Mouse (Mus musculus) ES-Bruce4 (cell line): ENCODE measurements around the gene Usp54. TPM values are rescaled to one million over a fixed set of nuclear protein-coding genes. Genes with fewer than 3 reads are reported as not detected.
"Not testable (repeated sequence)": the region's sequence is repeated elsewhere in the genome, so short reads cannot be mapped to it uniquely, and the experiment has no call there.

Experiments
- H3K27ac ChIP-seq: 2 replicates; pipeline ENCODE4 v1.5.1; 2012; ENCODE audit warnings: low read length, inconsistent platforms; ENCODE audit not compliant: insufficient read depth
- H3K27me3 ChIP-seq: 2 replicates; pipeline ENCODE4 v1.6.1; 2012; ENCODE audit warnings: mild to moderate bottlenecking, low read length, inconsistent platforms; ENCODE audit not compliant: control insufficient read depth, poor library complexity, insufficient read depth, severe bottlenecking
- H3K36me3 ChIP-seq: 2 replicates; pipeline ENCODE4 v1.6.1; 2012; ENCODE audit warnings: inconsistent platforms, mild to moderate bottlenecking, low read length, moderate library complexity; ENCODE audit not compliant: control insufficient read depth, poor library complexity, insufficient read depth, severe bottlenecking
- H3K4me1 ChIP-seq: one replicate; pipeline ENCODE4 v1.8.1; 2011; ENCODE audit warnings: low read length; ENCODE audit not compliant: control insufficient read depth, insufficient read depth
- H3K4me3 ChIP-seq: 2 replicates; pipeline ENCODE4 v1.5.1; 2011; ENCODE audit warnings: low read depth, mild to moderate bottlenecking, low read length
- H3K9ac ChIP-seq: 2 replicates; pipeline ENCODE4 v1.6.1; 2012; ENCODE audit warnings: low read depth, mild to moderate bottlenecking, inconsistent platforms; ENCODE audit not compliant: poor library complexity, severe bottlenecking
- H3K9me3 ChIP-seq: replicated peaks from 2 replicates; pipeline ENCODE4 v1.6.1; 2012; ENCODE audit warnings: mild to moderate bottlenecking, low read length, inconsistent platforms; ENCODE audit not compliant: control insufficient read depth, poor library complexity, insufficient read depth, severe bottlenecking
- CTCF ChIP-seq: IDR thresholded peaks from one replicate; pipeline ENCODE4 v1.8.1; 2011; ENCODE audit warnings: low read depth, low read length
- EP300 ChIP-seq: IDR thresholded peaks from 2 replicates; pipeline ENCODE4 v1.6.1; 2011; ENCODE audit warnings: low read depth, low read length; ENCODE audit not compliant: insufficient read depth
- POLR2A ChIP-seq: IDR thresholded peaks from one replicate; pipeline ENCODE4 v1.8.1; 2011; ENCODE audit warnings: low read length; ENCODE audit not compliant: insufficient read depth
- polyA plus RNA-seq: library from polyadenylated mRNA; stranded (reverse); fragments of >200 nt; gene quantifications from 2 replicates; pipeline ENCODE4 v1.2.4, GENCODE M21; 2011; ENCODE audit warnings: low read depth; ENCODE audit not compliant: missing spikeins, insufficient read depth, insufficient read length

Usp54 gene
- polyA plus RNA-seq, 1 experiment = 22.3 TPM

- no peak overlapping the region for H3K9ac ChIP-seq
- H3K27me3 ChIP-seq = no peaks in the 10 kb centered on the region
- no peaks in the 10 kb centered on the region for H3K4me1 ChIP-seq
- TF ChIP-seq EP300 = no peak
- H3K4me3 ChIP-seq = no peak overlapping the region
- no peaks in the 10 kb centered on the region; the same call in 1 of the 2 replicates for H3K36me3 ChIP-seq
- no peak overlapping the region for H3K27ac ChIP-seq
- H3K9me3 ChIP-seq = no peaks in the 10 kb centered on the region
These were observed 53.4 kb downstream of the Usp54 start for GRCm38 (mm10) chr14:20587458-20587857.

- Histone ChIP-seq H3K36me3 (no peaks in the 10 kb centered on the region; the same call in 1 of the 2 replicates), H3K9me3 (no peaks in the 10 kb centered on the region), H3K4me1 (no peaks in the 10 kb centered on the region), H3K27ac (no peak overlapping the region), H3K4me3 (no peak overlapping the region), H3K9ac (no peak overlapping the region), H3K27me3 (no peaks in the 10 kb centered on the region)
- TF ChIP-seq POLR2A = no peak
- TF ChIP-seq CTCF = no peak
- TF ChIP-seq EP300 = no peak
These were observed 61.9 kb downstream of the Usp54 start for GRCm38 (mm10) chr14:20578822-20579407.

- Histone ChIP-seq H3K9me3 (no peaks in the 10 kb centered on the region), H3K27ac (no peak overlapping the region), H3K36me3 (no peaks in the 10 kb centered on the region; the same call in 1 of the 2 replicates), H3K27me3 (no peaks in the 10 kb centered on the region), H3K4me3 (no peak overlapping the region), H3K4me1 (no peaks in the 10 kb centered on the region), H3K9ac (no peak overlapping the region)
- no peak for TF ChIP-seq EP300
- no peak for TF ChIP-seq POLR2A
- peak; percentile 8 for TF ChIP-seq CTCF
These were observed 64.7 kb downstream of the Usp54 start for GRCm38 (mm10) chr14:20576179-20576578.

- H3K36me3 ChIP-seq, H3K9me3 ChIP-seq, H3K27ac ChIP-seq, H3K4me3 ChIP-seq, H3K4me1 ChIP-seq, H3K27me3 ChIP-seq, H3K9ac ChIP-seq: not testable (repeated sequence)
These were observed 67.7 kb downstream of the Usp54 start for GRCm38 (mm10) chr14:20573196-20573595.

GRCm38 (mm10) chr14:20565256-20566021 lies 75.4 kb downstream of the Usp54 start:
- TF ChIP-seq POLR2A (no peak), CTCF (no peak), EP300 (no peak)
- Histone ChIP-seq H3K9me3 (no peaks in the 10 kb centered on the region), H3K4me1 (no peaks in the 10 kb centered on the region), H3K9ac (no peak overlapping the region), H3K27ac (no peak overlapping the region), H3K4me3 (no peak overlapping the region), H3K36me3 (peaks cover 16% of the 10 kb centered on the region), H3K27me3 (no peaks in the 10 kb centered on the region)

GRCm38 (mm10) chr14:20564692-20565091 lies 76.2 kb downstream of the Usp54 start:
- Histone ChIP-seq H3K9ac (no peak overlapping the region), H3K9me3 (no peaks in the 10 kb centered on the region), H3K27me3 (no peaks in the 10 kb centered on the region), H3K27ac (no peak overlapping the region), H3K4me3 (no peak overlapping the region), H3K4me1 (no peaks in the 10 kb centered on the region), H3K36me3 (peaks cover 13% of the 10 kb centered on the region; the same call in 1 of the 2 replicates)
- TF ChIP-seq EP300 (no peak), CTCF (peak; percentile 79), POLR2A (no peak)
